Mouse (Mus musculus) CH12.LX (cell line): Measurements from ENCODE around the gene Dner.

Source experiments
- MAFK ChIP-seq: IDR thresholded peaks from 2 replicates; pipeline ENCODE4 v1.6.1; 2011; ENCODE audit warnings: low read length, improper control_type of control experiment; ENCODE audit not compliant: insufficient replicate concordance
- POLR2A ChIP-seq: IDR thresholded peaks from 2 replicates; pipeline ENCODE4 v1.6.1; 2011; ENCODE audit warnings: low read depth, mild to moderate bottlenecking, improper control_type of control experiment, low read length

DNA sequence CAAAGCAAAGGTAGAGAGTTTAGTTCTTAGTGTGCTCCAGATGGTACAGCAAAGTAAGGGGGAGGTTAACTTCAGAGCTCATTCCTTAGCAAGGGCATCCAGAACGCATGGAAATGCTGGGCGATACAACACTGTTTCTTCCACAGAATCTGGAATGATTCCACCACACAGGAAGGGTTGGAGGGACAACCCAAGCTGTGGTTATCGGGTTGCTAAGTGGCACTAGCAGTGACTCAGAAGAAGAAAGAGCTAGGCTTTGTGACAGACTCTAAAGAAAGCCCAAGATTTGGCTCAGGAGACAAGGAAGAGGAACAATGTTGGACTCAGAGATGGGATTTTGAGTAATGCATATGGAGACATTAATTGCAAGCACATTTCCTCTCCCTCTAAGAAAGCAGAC lies 231.3 kb downstream of the Dner start:
- no peak for TF ChIP-seq POLR2A
- TF ChIP-seq MAFK, result no peak
